Mouse (Mus musculus): Measurements from ENCODE around the gene Epha3.

GRCm38 (mm10) chr16:63556410-63557146 lies 307.4 kb downstream of the Epha3 start:
- TF ChIP-seq EP300 (IDR thresholded peaks at IDR 0.05; ENCODE audit: low read depth) (no peak), CTCF (IDR thresholded peaks at IDR 0.05; ENCODE audit: low read depth) (no peak)

Measured in liver, embryonic 14.5 days (tissue).